Mouse (Mus musculus): ENCODE data around the gene Crebl2.

Crebl2 gene

DNA sequence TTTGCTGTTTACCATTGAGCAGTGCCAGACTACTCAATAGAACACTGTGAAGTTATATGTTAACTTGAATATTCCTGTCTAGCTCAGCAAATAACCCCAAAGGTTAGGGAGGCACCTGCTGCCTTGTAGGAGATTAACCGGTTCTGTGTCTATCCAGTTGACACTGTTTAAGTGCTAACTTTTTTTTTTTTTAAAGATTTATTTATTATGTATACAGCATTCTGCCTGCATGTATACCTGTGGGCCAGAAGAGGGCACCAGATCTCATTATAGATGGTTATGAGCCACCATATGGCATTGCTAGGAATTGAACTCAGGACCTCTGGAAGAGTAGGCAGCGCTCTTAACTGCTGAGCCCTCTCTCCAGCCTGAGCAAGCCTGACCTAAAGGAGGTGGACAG lies 43.1 kb downstream of the Crebl2 start:
- no peak for DNase-seq (ENCODE audit: low spot score)

DNA sequence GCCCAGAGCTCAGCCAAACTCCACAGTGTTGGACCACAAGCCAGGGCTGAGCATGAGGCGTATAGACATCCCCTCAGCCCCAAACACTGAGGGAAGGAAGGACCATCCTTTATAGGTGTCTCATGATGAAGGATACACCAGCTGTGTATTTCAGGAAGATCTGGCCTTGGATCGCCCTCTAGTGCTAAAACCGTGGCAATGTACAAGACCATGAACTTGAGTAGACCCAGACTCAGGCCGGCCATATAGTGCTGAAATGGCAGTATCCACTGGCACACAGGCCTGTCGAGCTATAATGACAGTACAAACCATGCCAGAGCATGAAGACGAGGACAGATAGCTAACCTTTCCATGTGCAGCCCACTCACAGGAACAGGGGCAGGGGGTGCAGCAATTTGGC lies 46.8 kb downstream of the Crebl2 start:
- DNase-seq (ENCODE audit: low spot score) = peak; percentile 50

GRCm38 (mm10) chr6:134877276-134877675 lies 47.3 kb downstream of the Crebl2 start:
- no peak for DNase-seq (ENCODE audit: low spot score)

DNA sequence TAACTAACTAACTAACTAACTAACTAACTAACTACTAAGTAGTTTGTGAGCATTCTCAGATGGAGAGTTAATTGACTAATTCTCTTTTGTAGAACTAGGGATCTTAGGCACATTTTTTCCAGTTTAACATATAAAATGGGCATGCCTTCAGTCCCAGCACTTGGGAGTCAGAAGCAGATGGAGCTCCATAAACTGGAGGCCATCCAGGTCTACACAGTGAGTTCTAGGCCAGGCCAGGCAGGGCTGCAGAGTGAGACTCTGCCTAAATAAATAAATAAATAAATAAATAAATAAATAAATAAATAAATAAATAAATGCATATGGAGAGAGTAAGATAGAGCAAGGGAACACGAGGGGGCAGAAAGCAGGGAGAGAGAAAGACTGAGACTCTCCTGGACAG lies 47.9 kb downstream of the Crebl2 start:
- no peak for DNase-seq (ENCODE audit: low spot score)

DNA sequence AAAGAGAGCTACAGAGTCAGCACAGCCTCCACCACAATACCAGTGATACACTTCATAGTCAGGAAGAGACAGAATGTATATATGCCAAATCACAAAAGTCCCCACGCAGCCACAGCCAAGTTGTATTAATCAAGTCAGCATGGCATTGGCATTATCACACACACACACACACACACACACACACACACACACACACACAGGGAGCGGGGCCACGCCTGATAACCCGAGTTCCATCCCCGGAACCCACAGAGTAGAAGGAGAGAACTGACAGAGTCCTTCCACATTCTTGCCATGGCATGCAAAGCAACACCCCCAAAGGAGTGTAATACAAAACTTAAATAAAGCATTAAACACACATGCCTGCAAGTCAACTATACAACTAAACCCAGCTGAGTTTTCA lies 49.6 kb downstream of the Crebl2 start:
- DNase-seq (ENCODE audit: low spot score) = no peak

- no peak for DNase-seq (ENCODE audit: low spot score)
Observed at GRCm38 (mm10) chr6:134880046-134880445, 50.1 kb downstream of the Crebl2 start.

- DNase-seq (ENCODE audit: low spot score) = no peak
Observed at GRCm38 (mm10) chr6:134883661-134884060, 53.7 kb downstream of the Crebl2 start.

DNA sequence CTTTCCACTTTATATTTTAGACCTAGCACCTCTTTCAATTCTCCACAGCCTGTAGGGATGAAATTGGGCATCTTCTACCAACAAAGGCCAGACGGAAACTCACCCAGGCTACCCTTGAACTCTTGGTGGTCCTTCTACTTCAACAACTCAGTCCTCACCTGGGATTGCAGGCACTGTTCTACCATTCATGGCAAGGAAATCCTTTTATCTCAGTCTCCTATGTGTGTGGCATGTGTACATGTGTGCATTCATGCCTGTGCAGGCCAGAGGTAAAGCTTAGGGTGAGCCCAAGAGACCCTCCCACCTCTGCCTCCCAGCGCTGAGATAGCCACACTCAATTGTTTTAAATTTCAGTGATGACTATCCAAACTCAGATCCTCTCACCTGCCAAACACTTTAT lies 55.6 kb downstream of the Crebl2 start:
- no peak for DNase-seq (ENCODE audit: low spot score)

- DNase-seq (ENCODE audit: low spot score) = no peak
Observed at GRCm38 (mm10) chr6:134886475-134886874, 56.5 kb downstream of the Crebl2 start.

GRCm38 (mm10) chr6:134887008-134887407 lies 57.1 kb downstream of the Crebl2 start:
- DNase-seq (ENCODE audit: low spot score) = peak; percentile 18

DNA sequence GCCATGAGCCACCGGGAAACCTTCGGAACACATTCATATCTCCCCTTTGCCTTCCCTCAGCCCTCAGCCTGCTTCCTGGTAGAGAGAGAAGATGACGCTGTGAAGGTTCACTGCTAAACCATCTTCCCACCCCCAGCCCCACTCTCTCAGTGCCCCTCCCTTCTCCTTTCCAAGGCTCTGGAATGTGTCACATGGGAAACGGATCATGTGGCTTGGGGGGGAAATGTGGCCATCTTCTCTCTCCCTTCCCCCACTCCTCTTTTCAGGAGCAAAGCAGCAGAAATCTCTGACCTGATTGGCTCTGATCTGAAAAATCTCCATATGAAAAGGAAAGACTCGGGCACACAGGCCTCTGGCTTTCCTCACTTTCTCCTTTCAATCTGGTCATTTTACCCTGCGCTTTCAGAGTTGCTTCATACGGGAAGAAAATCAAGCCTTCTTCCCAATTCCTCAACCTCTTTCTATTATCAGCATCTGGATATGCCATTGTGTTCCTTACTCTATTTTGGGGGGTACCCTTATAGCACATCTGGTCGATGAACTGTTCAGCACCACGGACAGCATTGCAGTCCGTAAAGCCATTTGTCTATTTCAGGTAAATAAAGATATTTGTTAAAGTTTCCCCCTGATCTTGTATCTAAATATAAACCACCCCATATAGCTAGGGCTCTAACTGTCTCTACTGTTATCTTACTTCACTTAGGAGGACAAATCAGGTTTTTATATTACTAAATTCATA lies 57.9 kb downstream of the Crebl2 start:
- peak; percentile 97 for DNase-seq (ENCODE audit: low spot score)

GRCm38 (mm10) chr6:134888563-134889017 lies 58.6 kb downstream of the Crebl2 start:
- DNase-seq (ENCODE audit: low spot score) = peak; percentile 75

- no peak for DNase-seq (ENCODE audit: low spot score)
Observed at GRCm38 (mm10) chr6:134889763-134890162, 59.8 kb downstream of the Crebl2 start.

DNA sequence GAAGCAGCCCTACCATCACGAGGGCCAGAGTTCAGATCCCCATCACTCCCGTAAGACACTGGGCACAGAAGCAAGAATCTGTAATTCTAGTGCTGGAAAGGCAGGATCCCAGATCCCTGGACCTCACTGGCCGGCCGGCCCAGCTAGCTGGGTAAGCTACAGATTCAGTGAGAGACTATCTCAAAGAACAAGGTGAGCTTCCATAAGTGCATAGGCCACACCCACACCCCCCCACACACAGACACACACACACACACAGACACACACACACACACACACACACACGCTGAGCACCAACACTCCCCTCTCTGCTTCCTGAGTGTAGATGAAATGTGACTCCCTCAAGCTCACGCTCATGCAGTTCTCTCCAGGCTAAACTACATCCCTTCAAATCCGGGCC lies 60.5 kb downstream of the Crebl2 start:
- DNase-seq (ENCODE audit: low spot score) = no peak

DNA sequence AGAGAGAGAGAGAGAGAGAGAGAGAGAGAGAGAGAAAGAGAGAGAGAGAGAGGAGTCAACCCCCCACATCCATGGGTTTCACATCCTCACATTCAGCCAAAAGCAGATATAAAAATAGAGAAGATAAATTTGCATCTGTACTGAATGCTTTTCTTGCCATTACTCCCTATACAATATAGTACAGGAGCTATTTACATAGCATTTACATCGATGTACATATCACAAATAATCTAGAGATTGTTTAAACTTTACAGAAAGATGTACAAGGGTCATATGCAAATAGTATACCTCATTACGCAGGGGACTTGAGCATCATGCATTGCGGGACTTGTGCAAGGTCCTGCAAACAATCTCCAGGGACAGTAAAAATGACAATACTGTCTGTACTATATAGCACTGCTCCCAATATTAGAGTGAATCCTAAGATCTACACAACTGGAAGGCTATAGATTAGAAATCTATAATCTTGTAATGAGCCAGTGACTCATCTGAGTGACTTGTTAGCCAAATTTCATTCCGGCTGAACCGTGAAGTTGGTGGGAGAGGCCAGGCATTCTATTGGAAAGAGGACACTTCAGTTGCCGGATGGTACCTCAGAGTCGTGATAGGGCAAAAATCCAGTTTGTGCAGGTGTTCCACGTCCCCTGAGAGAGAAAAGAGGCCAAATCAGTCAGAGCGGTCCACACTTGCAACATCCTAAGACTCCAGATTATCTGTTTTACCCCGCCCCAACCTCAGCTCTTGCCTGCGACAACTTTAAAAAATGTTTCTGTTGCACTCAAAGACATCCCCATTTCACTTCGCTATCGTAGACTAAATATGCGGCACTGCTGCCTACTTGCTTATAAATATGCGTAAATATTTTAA lies 66.8 kb downstream of the Crebl2 start:
- peak; percentile 23 for DNase-seq (ENCODE audit: low spot score)

DNA sequence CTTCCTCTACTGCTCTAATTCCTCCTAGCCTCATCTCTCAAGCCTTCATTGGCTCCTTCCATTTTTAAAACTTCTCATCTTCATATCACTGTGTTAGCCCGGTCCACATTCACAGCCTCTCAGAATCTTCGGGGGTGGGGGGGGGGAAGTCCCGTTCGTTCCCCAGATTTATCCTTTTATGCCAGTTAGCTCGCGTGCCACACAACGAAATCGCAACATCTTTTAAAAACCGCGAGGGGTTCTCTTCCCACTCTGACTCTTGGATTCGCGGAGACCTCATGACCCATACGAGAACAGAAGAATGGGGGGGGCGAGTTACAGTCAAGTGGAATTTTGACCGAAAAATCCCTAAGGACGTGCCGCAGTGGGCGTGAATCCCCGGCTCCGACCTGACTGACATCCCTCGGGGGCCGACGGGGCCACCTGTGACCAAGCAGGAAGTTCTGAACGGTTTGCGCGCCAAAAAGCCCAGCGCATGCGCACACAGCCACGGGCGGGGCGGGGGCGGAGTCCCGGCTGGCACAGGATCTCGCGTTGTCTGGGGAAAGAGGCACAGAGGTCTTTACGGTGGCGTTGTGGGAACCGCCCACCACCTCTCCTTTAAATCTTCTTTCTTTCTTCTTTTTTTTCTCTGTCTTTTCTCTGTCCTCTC lies 67.6 kb downstream of the Crebl2 start:
- peak; percentile 97 for DNase-seq (ENCODE audit: low spot score)

DNA sequence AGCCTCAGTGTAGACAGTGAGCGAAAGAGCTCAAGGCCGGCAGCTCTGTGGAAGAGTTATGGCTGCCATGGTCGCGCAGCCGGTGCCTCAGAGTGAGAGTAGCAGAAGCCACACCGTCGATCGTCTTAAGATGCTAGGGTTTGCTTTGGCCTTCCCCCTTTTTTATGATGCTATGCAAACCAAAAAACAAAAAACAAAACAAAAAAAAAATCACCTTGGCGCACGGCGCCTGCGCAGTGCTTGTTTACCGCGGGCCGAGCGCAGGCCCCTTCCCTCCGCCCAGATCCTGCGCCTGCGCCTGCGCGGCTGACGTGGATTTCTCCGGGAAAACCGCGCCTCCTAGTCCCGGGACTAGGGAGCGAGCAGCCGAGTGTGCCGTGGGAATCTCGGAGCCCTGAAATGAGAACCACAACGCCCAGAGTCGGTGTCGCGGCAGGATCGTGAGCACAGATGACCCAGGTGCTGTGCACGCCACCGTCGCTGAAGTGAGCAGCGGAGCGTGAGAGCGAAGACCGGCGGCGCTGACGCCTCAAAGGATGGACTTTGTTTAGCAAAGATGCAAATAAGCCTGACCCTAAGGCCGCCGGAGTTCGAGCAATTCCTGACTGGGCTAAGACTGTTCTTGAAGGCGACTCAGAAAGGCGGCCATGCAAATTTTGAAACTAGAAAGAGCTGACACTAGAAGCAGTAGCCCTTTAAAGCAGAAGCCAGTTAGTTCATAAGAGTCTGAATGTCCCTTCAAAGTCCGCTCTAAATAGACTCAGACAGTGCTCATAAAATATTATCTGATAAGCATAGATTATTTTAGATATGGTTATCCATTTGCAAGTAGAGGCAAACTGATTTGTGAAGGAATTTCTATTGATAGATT lies 68.4 kb downstream of the Crebl2 start, which contains the start of gene Gpr19:
TSS of gene Gpr19 (minus strand) at position 484 of the 871 bp plus-strand sequence.
- DNase-seq (ENCODE audit: low spot score) = peak; percentile 96

DNA sequence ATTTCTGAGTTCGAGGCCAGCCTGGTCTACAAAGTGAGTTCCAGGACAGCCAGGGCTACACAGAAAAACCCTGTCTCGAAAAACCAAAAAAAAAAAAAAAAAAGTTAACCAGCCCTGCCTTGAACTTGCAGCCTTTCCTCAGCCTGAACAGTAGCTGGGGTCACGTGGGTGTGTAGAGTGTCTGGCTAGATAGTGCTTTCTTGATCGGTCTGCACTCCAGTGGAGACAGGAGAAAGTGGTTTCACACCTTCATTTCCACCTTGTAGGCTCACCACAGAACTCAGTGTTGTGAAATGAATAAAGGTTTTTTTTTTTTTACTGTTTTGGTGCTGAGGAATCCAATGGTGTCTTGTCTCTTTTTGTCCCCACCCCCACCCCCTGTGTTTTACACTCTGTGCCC lies 73.4 kb downstream of the Crebl2 start:
- DNase-seq (ENCODE audit: low spot score) = no peak

- DNase-seq (ENCODE audit: low spot score) = no peak
Observed at GRCm38 (mm10) chr6:134903891-134904884, 74.2 kb downstream of the Crebl2 start.

GRCm38 (mm10) chr6:134905811-134906210 lies 75.9 kb downstream of the Crebl2 start:
- no peak for DNase-seq (ENCODE audit: low spot score)
